Mouse (Mus musculus) cortical plate, adult 2 months (tissue): ENCODE measurements around the gene Pcdh19. TPM values are rescaled to one million over a fixed set of nuclear protein-coding genes. Genes with fewer than 3 reads are reported as not detected.
A peak's percentile ranks its signal among the peaks of the same experiment; 100 is the strongest.
"Not testable (repeated sequence)": the region's sequence is repeated elsewhere in the genome, so short reads cannot be mapped to it uniquely, and the experiment has no call there.

ENCODE experiments used
- H3K27ac ChIP-seq: fragments of 200-500 bp; 2 replicates; pipeline ENCODE4 v1.5.1; 2012; ENCODE audit warnings: low read length, control low read depth, inconsistent platforms; ENCODE audit not compliant: insufficient read depth
- H3K4me1 ChIP-seq: fragments of 200-500 bp; 2 replicates; pipeline ENCODE4 v1.6.1; 2011; ENCODE audit warnings: low read length; ENCODE audit not compliant: control insufficient read depth, insufficient read depth
- H3K4me3 ChIP-seq: fragments of 200-500 bp; 2 replicates; pipeline ENCODE4 v1.5.1; 2011; ENCODE audit warnings: mild to moderate bottlenecking, low read length, control low read depth; ENCODE audit not compliant: insufficient read depth
- CTCF ChIP-seq: fragments of 200-500 bp; IDR thresholded peaks from 2 replicates; pipeline ENCODE4 v1.5.1; 2011; ENCODE audit warnings: mild to moderate bottlenecking, control low read depth, low read length; ENCODE audit not compliant: insufficient read depth; ENCODE audit errors: extremely low read depth
- POLR2A ChIP-seq: fragments of 200-500 bp; IDR thresholded peaks from 2 replicates; pipeline ENCODE4 v1.6.1; 2011; ENCODE audit warnings: mild to moderate bottlenecking, low read length, control low read depth; ENCODE audit not compliant: insufficient read depth; ENCODE audit errors: extremely low read depth
- polyA plus RNA-seq: library from polyadenylated mRNA; depleted of rRNA; stranded (reverse); fragments of >200 nt; gene quantifications from 2 replicates; pipeline ENCODE4 v1.2.3, GENCODE M21; 2012; rRNA removed

The Pcdh19 gene
- 10.9 and 11.4 TPM in 2 replicates for polyA plus RNA-seq

DNA sequence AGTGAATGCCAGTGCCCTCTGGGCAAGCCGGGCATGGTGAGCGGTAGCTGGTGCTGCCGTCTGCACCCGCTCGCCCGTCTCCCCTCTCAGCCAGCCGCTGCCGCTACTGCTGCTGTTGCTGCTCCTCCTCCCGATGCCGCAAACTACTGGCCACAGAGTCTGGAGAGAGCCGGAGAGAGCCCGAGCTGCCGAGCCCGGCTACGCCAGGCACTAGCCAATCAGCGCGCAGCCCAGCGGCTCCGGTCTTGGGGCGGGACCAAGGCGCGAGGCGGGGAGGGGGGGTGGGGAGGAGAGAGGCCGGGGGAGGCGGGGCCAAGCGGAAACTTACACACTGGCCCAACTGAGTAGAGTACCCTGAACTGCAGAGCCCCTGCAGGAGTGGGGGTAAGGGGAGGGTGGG is at the start of gene Pcdh19:
Gene Pcdh19, minus strand, starts transcription at position 148 of the 400 bp plus-strand sequence.
- peak within 1 kb of the TSS; percentile 56 for H3K27ac ChIP-seq
- no peaks in the 10 kb centered on the region; the same call in 1 of the 2 replicates for H3K4me1 ChIP-seq
- H3K4me3 ChIP-seq: peak within 1 kb of the TSS; percentile 57
- TF ChIP-seq POLR2A: peak; percentile 89
- TF ChIP-seq CTCF: no peak

DNA sequence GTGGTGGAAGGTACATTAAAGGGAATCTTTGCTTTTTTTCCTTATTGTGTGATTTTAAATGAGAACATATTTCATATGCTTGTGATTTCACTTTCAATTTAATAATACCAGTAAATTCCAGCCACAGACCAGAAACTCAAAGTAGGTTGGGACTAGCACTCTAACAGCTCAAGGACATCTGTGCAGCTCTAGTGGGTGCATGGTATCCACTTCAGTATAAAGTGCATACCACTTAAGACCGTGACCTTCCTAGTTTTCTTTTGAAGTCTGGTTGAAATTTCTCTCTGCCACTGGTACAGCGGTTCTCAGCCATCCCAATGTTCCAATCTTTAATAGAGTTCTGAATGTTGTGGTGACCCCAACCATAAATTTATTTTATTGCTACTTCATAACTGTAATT is 47.1 kb upstream of the Pcdh19 start:
- Histone ChIP-seq H3K4me3 (no peak overlapping the region), H3K4me1 (no peaks in the 10 kb centered on the region)
- TF ChIP-seq CTCF: no peak
- no peak for TF ChIP-seq POLR2A

DNA sequence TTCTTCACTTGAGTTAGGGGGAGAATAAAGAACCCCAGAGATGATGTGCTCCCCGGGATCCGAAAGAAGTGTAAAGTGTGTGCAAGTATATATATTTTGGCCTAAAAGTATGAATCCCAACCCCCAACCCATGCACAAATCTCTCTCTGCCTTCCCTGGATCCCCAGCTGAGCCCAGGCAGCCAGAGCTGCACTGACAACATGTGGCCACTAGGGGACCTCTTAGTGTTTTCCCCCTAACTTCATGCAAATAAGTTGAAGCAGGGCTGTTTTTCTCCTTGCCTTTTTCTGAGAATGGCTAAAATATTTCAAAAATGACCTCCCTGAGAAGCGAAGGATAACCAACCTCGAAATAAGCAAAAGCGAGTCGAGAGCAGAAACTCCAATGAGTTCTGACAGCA is 46.2 kb upstream of the Pcdh19 start:
- Histone ChIP-seq H3K4me3 (no peak overlapping the region), H3K4me1 (no peaks in the 10 kb centered on the region), H3K27ac (no peak overlapping the region)
- TF ChIP-seq CTCF (peak; percentile 40), POLR2A (no peak)

More for the DNA sequence above, 47.1 kb upstream of the Pcdh19 start:
- no peak overlapping the region for H3K27ac ChIP-seq

DNA sequence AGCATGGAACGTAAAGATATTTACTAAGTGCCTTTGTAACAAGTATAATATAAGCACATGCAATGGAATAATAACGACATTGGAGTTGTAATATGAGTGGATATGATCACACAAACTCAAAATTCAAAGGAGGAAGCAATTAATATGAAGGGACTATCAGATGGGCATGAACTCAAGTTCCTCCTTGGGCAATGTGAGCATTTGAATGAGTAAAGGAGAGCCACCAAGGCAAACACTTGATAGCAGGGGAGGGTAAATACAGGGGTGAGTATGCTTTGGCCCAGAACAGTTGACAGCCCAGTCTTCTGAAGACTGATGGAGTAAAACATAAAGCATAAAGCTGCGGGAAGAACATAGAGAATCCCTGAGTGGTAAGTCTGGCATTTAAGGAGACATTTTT is 32.7 kb upstream of the Pcdh19 start:
- TF ChIP-seq CTCF: no peak
- H3K4me3 ChIP-seq: no peak overlapping the region

DNA sequence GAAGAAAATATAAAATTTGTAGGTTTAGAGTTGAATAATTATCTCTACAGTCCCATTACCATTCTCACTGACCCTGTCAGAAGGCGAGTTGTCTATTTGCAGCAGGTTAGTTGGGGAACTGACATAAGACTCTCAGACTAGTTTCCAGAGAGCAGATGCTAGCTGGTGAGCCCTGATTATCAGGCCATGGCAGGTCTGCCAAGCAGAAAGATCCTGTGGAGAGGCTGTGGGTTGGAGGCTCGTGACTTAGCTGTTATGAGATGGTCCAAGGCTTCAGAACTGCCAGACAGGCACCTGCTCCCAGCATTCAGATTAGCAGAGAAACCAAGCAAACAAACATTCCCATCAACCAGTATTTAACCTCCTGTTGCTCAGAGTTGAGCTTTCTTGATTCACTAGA is 21.8 kb upstream of the Pcdh19 start:
- TF ChIP-seq POLR2A (no peak), CTCF (no peak)
- H3K4me1 ChIP-seq: no peaks in the 10 kb centered on the region
- no peak overlapping the region for H3K27ac ChIP-seq
- no peak overlapping the region for H3K4me3 ChIP-seq

More for the DNA sequence above, 32.7 kb upstream of the Pcdh19 start:
- Histone ChIP-seq H3K4me1 (no peaks in the 10 kb centered on the region), H3K27ac (no peak overlapping the region)

DNA sequence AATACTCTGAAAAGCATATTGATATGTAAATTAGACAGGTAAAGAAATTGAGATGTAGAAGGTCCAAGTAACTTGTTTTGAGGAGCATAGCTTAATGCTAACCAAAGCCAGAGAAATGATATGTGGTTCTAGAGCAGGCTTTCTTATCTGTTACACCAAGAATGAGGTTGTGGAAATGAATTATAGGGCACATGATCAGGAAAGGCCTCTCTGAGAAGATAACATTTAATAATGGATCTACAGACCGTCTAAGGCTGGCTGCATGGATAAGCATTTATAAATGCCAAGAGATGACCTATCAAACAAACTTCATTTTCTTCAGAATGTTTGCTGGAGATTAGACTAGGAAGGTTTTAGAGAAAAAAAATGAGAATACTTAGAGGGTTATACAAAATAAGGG is 14.1 kb upstream of the Pcdh19 start:
- TF ChIP-seq CTCF (no peak), POLR2A (no peak)
- Histone ChIP-seq H3K4me1 (no peaks in the 10 kb centered on the region), H3K4me3 (no peak overlapping the region), H3K27ac (no peak overlapping the region)

DNA sequence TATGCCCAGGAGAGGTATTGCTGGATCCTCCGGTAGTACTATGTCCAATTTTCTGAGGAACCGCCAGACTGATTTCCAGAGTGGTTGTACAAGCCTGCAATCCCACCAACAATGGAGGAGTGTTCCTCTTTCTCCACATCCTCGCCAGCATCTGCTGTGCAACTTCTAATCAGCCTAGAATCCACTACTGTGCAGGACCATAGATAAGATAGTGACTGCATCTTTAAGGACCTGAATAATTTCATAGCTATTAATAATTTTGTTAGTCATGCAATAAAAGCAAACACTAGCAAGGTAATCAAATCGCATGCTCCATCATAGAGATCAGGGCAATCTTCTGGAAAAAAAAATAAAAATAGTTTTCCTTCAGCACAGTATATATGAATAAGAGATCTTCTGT is 9.1 kb upstream of the Pcdh19 start:
- H3K4me3 ChIP-seq, H3K4me1 ChIP-seq: not testable (repeated sequence)

DNA sequence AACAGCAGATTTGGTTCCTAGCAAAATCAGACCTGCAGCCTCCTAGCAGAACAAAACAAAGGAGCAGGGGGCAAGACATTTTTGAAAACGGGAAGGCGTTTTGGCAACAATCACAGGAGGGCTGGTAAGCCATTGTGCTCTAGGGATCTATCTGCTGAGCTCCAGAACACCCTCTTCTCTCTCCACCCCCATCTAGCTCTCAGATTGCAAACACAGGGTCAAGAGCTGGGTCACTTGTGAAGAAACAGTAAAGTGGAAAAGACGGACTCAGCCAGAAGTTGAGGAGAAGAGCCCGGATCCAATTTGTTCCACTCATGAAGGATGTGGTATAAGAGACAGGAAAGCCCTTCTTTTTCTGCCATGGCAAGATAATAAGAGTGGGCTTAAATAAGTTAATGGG is 7.7 kb upstream of the Pcdh19 start:
- no peak overlapping the region for H3K27ac ChIP-seq
- no peak overlapping the region for H3K4me3 ChIP-seq
- TF ChIP-seq CTCF: no peak
- no peak for TF ChIP-seq POLR2A
- no peaks in the 10 kb centered on the region for H3K4me1 ChIP-seq

More for the DNA sequence above, 9.1 kb upstream of the Pcdh19 start:
- not testable (repeated sequence) for H3K27ac ChIP-seq

DNA sequence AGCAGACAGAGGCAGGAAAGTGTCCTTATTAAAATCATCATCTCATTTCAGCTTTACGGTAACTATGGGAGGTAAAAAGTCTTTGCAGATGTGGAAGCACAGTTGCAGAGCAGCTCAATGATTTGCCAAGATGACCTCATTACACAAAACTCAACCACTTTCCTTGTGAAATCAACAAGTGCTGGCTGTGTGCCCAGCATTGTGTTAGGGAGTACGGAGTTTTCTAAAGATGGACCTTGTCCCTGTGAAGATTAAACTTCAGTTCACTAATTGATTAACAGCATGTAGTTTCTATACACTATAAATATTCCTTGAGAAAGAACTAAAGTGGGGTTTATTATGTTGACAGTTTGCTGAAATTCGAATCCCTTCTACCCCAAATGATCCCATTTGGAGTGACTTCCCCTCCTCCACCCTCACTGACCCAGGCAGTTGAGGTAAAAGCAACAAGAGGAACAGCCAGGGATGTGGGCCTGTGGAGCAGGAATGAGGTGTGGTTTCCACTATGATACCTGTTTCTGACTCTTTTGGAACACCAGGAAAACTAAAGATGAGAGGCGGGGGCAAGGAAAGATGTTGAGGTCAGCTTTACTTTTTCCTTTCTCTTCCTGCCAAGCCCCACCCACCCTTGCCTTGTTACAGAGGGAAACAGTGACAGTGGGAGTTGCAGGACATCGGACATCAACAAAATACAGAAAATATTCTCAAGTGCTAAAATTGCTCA is 4.4 kb upstream of the Pcdh19 start:
- no peaks in the 10 kb centered on the region; the same call in 1 of the 2 replicates for H3K4me1 ChIP-seq
- H3K4me3 ChIP-seq: no peak overlapping the region
- H3K27ac ChIP-seq: no peak overlapping the region
- TF ChIP-seq POLR2A: no peak
- no peak for TF ChIP-seq CTCF

DNA sequence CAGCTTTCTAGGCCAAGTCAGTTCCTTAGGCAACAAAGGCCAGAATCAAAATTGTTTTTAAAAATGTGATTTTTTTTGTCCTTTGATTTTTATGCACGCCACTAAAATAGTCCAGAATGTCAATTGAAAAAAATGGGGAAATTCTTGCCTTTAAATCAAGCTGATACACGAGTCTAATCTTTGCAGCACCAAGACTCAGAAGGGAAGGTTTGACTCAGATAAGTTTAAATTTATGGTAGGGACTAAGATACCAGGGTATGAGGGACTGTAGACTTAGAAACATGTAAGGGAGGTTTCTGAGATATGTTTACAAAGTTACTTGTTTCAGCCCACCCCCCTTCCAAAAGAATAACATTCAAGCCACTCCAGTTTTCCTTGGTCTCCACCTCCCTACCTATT is 3.6 kb upstream of the Pcdh19 start:
- Histone ChIP-seq H3K27ac (no peak overlapping the region), H3K4me1 (no peaks in the 10 kb centered on the region; the same call in 1 of the 2 replicates), H3K4me3 (peak overlapping the region; percentile 44; the same call in 1 of the 2 replicates)
- no peak for TF ChIP-seq CTCF
- no peak for TF ChIP-seq POLR2A
